Mouse (Mus musculus): Measurements from ENCODE around the gene Bcl2.

- TF ChIP-seq POLR2AphosphoS5 (IDR thresholded peaks at IDR 0.05; ENCODE audit: insufficient replicate concordance, low read depth, low read length) (no peak), CTCF (IDR thresholded peaks at IDR 0.05; ENCODE audit: low read depth, low read length) (no peak), GATA2 (IDR thresholded peaks at IDR 0.05; ENCODE audit: borderline replicate concordance, low read depth, low read length) (no peak)
These were observed 112.8 kb downstream of the Bcl2 start for GRCm38 (mm10) chr1:106601247-106601646.

Data from G1E (cell line).